Mouse (Mus musculus): ENCODE measurements at regions not wholly inside any gene's neighbourhood (a gene's known extent, or its start where the extent isn't known, plus 50 kb on each side); places are given as distances from the start of the nearest gene placed in this dataset.
"Not testable (repeated sequence)": the region's sequence is repeated elsewhere in the genome, so short reads cannot be mapped to it uniquely, and the experiment has no call there.

- DNase-seq (ENCODE audit: low spot score in 2 of 2): no peak
These were observed 95.7 kb downstream of the Mfap3l start for GRCm38 (mm10) chr8:60728339-60728738.

- DNase-seq (ENCODE audit: low spot score in 2 of 2): no peak
These were observed 99.9 kb downstream of the Mfap3l start for GRCm38 (mm10) chr8:60732545-60732944.

- DNase-seq (ENCODE audit: low spot score in 2 of 2): no peak
These were observed 103.3 kb downstream of the Mfap3l start for GRCm38 (mm10) chr8:60735961-60736360.

GRCm38 (mm10) chr8:60736401-60736800 lies 103.8 kb downstream of the Mfap3l start:
- DNase-seq (ENCODE audit: low spot score in 2 of 2): no peak

DNA sequence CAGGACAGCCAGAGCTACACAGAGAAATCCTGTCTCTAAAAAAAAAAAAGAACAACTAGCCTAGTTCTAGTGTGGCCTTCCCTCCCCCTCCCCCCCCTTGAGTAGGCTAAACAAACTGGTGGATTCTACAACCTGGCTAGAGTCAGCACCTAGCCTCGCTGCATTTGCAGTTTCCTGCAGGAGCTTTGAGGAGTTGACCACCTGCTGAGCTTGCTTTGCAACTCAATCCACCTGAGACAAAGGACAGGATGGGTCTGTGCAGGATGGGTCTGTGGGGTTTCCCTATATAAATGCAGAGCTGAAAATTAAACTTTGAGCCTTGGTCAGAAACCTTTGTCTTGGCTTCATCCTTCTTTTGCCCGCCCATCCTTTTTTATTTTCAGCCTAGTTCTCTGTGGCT lies 104.3 kb downstream of the Mfap3l start:
- DNase-seq (ENCODE audit: low spot score in 2 of 2): no peak

- no peak for DNase-seq (ENCODE audit: low spot score in 2 of 2)
These were observed 105.0 kb downstream of the Mfap3l start for GRCm38 (mm10) chr8:60737616-60738015.

- DNase-seq (ENCODE audit: low spot score in 2 of 2): no peak
These were observed 113.2 kb downstream of the Mfap3l start for GRCm38 (mm10) chr8:60745877-60746276.

DNA sequence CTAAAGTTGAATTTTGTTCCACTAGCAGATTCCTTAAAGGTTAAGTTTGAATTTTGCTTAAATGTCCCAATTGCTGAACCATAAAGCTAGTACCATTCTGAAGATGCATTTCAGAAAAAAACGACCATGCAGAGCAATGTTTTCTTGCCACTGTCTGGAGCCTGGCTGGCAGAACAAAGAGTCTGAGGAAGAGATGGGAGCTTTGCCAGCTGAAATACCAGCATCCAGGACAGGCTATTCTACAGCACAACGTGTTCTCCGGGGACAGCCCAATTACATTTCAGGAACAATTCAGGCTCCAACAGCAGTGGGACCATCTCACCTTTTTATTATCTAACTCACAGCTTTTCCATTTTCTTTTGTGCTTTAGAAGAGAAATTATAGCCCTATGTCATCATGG lies 113.9 kb downstream of the Mfap3l start:
- no peak for DNase-seq (ENCODE audit: low spot score in 2 of 2)

GRCm38 (mm10) chr8:60755704-60756415 lies 123.2 kb downstream of the Mfap3l start:
- DNase-seq (ENCODE audit: low spot score in 2 of 2): no peak

- DNase-seq (ENCODE audit: low spot score in 2 of 2): no peak
These were observed 126.3 kb upstream of the Hpf1 start for GRCm38 (mm10) chr8:60763959-60764358.

DNA sequence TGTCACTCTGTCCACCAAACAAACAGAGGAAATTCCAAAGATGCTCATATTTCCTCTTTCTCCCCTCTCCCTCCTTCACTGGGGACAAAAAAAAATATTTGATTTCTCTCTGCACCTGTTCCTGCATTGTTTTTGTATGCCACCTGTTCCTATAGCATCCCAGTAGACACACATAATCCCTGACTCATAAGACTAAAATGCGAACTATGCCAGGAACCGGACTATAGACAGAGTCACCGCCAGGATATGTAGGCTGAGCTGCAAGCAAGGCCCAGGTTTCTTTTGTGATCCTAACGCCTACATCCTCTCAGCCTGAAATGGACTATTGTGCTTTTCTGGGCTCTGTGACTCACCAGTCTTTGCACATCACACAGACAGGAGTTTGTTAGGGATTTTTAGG lies 116.9 kb upstream of the Hpf1 start:
- DNase-seq (ENCODE audit: low spot score in 2 of 2): peak; percentile 21 to 22

DNA sequence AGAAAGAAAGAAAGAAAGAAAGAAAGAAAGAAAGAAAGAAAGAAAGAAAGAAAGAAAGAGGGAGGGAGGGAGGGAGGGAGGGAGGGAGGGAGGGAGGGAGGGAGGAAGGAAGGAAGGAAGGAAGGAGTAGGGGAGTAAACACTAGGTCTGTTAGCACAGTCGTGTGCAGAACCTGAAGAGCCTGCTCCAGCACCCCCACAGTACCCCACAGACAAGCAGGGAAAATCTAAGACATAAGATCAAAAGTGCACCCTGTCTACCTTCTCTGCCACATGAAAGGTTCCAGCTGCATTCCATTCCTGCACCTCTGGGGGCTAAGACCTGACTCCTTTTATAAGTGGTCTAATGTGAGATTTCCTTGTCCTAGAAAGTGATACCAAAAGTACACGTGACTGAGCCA lies 114.0 kb upstream of the Hpf1 start:
- DNase-seq (ENCODE audit: low spot score in 2 of 2): not testable (repeated sequence)

- DNase-seq (ENCODE audit: low spot score in 2 of 2): no peak
These were observed 105.2 kb upstream of the Hpf1 start for GRCm38 (mm10) chr8:60785049-60785448.

DNA sequence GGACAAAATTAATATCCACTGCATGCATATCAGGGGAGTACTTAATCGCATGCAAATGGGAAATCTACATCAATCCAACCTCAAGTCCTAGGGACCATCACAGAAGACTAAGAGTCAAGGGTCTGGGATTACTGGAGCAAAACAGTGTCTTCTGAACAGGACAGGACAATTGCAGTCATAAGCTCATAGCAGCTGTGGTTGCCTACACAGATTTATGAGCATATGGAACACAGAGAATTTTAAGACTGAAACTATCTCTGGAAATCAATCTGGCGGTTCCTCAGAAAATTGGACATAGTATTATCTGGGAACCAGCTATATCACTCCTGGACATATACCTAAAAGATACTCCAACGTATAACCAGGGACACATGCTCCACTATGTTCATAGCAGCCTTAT lies 99.8 kb upstream of the Hpf1 start:
- no peak for DNase-seq (ENCODE audit: low spot score in 2 of 2)

DNA sequence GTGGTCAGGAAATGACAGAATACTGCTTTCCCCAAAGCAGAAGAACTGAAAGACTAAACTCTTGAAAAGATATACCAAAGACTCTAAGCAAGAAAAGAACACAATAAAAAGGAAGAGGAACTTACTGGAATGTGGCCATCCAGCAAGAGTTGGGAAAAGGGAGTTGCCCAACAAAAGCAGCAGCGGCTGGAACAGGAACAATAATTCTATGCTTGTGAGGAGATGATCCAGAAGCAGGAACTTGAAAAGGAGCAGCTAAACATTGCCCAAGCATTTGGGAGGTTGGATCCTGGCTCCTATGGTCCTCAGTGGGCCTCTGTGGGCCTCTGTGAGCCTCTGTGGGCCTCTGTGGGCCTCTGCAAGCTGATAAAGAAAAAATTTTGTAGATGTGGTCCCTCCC lies 97.7 kb upstream of the Hpf1 start:
- DNase-seq (ENCODE audit: low spot score in 2 of 2): no peak

GRCm38 (mm10) chr8:60804787-60805186 lies 85.4 kb upstream of the Hpf1 start:
- no peak for DNase-seq (ENCODE audit: low spot score in 2 of 2)

GRCm38 (mm10) chr8:60806772-60807171 lies 83.4 kb upstream of the Hpf1 start:
- DNase-seq (ENCODE audit: low spot score in 2 of 2): no peak

GRCm38 (mm10) chr8:60809806-60810205 lies 80.4 kb upstream of the Hpf1 start:
- DNase-seq (ENCODE audit: low spot score in 2 of 2): no peak

DNA sequence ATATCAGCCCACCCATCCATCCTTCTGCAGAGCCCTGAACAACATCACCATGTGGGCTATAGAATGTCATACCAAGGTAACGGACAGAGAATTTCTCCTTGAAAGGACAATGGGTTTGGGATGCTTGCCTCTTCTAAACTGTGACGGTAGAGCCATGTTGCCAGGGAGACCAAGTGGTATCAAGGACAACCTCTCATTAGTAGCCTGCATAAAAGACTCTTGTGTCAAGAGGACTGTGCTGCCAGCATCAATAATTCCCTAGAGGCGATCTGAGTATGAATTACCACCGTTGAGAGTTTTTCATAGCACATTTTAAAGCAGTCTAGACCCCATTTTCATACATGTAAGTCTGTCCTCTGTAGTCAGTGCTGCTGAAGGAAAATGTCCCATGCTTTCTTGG lies 79.3 kb upstream of the Hpf1 start:
- DNase-seq (ENCODE audit: low spot score in 2 of 2): peak in 1 of 2 experiments; percentile 19

- no peak for DNase-seq (ENCODE audit: low spot score in 2 of 2)
These were observed 64.4 kb upstream of the Hpf1 start for GRCm38 (mm10) chr8:60825676-60826442.

DNA sequence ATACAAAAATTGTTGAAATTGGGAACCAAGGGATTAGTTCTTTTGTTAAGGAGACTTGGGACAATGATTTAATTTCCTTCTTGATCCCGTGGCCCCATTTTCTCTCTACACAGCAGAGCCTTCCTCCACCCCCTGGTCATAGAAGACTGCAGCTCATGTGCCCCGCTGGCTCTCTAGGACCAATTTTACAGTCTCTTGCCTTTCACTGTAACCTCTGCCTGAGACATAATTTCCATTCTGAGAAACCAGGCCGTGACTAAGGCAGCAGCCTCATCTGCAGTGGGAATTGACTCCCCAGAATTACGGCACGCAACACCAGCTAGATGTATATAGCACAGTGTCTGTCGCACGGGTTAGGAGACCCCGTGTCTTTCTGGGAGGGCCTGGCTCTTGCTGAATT lies 63.0 kb upstream of the Hpf1 start:
- no peak for DNase-seq (ENCODE audit: low spot score in 2 of 2)

GRCm38 (mm10) chr8:60829093-60829492 lies 61.1 kb upstream of the Hpf1 start:
- DNase-seq (ENCODE audit: low spot score in 2 of 2): no peak

GRCm38 (mm10) chr8:60830556-60830955 lies 59.7 kb upstream of the Hpf1 start:
- DNase-seq (ENCODE audit: low spot score in 2 of 2): no peak
